Mouse (Mus musculus): ENCODE measurements around the gene Lcor.

The Lcor gene

DNA sequence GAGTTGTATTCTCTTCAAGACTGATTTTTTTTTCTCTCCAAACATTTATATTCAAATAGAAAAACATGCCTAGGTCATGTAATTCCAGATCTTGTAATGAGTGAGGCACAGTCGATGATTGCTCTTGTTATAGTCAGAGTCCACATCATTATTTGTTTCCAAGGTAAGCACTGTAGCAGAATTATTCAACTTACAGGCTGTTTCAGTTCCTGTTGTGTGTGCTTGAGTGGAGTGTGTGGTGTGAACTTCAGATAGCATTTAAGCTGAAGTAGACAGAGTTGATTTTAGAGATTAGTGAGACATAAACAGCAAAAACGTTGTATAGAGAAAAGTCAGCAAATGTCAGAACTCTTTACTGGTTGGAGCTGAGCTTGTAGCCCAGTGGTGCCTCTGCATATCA, 86.4 kb downstream of the Lcor start:
- no peak for DNase-seq (ENCODE audit: low spot score in 2 of 2)

GRCm38 (mm10) chr19:41573700-41574099, 91.3 kb downstream of the Lcor start:
- DNase-seq (ENCODE audit: low spot score in 2 of 2): no peak

DNA sequence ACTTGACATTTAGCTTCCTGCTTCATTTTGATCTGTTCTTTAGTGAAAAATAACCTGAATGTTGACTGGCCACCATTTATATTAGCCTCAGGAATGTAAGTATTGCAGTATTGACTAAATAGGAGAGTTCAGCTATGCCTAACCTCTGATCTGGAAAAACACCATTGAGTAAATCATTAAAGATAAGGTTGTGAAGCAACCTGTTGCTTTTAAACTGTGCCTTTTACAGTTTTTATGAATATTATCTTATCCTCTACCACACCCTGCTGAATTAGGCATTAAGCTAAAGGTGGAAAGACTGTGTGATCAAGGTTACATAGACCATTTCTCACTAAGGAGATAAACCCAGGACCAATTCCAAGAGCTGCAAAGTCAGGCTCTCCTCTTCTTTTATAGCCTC, 95.1 kb downstream of the Lcor start:
- DNase-seq (ENCODE audit: low spot score in 2 of 2): no peak

- peak in 1 of 2 experiments; percentile 18 for DNase-seq (ENCODE audit: low spot score in 2 of 2)
Observed at GRCm38 (mm10) chr19:41579311-41579920, 97.0 kb downstream of the Lcor start.

GRCm38 (mm10) chr19:41581706-41582420, 99.4 kb downstream of the Lcor start, which contains the start of gene Gm340:
Gene Gm340, plus strand, starts transcription at chr19:41582370.
- DNase-seq (ENCODE audit: low spot score in 2 of 2): no peak

- DNase-seq (ENCODE audit: low spot score in 2 of 2): no peak
Observed at GRCm38 (mm10) chr19:41582918-41583514, 100.6 kb downstream of the Lcor start.

GRCm38 (mm10) chr19:41586752-41587151, 104.3 kb downstream of the Lcor start:
- DNase-seq (ENCODE audit: low spot score in 2 of 2): no peak

DNA sequence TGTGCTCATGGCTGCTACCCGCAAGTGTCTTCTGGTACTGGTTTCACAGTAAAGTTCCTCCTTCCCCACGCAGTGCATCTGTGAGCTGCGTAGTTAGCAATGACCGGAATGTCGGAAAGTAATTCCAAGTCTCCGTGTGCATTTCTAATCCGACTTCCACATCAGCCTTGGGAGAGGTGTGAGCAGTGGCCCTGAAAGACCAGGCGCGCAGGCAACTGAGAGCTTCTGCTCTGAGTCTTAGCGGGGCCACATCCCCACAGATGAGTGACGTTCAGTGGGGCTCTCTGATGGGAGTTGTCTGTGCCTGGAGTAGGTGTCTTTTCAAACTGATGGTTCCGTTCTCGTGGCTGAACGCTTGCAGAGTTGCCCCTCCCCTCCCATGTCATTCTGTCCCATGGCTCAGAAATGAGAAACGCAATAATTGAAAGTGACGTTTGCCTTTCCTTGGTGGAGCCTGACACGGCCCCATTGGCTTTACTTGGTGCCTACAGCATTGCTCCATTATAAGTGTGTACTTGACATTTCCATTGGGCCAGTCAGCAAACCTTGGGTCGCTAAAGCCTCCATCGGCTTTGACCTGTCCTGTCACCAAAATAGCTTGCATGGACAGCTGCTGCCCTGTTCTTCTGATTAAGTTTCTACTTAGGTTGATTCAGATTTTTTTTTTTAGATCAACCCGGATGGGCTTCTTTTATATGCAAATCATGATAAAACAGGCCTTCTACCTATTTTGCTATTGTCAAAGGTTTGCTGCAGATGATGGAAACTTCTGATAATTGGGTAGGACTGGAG, 105.2 kb downstream of the Lcor start:
- no peak for DNase-seq (ENCODE audit: low spot score in 2 of 2)

DNA sequence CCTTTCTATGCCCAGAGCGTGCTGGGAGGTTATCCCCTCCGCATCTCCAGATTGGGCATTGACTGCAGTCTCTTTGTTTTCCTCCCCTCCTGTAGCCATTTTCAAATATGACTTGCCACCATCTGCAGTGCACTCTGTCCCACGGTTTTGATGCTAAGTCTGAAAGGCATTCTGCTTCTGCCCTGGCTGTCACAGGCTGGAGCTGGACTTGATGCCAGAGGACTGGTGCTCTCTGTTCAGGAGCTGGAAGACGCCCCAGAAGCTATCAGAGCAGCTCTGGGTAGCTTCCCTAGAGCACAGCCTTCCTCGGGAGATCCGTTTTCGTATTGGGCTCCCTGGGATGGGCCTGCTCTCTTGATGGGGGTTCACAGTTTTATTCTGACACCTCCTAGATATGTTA, 106.6 kb downstream of the Lcor start:
- DNase-seq (ENCODE audit: low spot score in 2 of 2): no peak

- no peak for DNase-seq (ENCODE audit: low spot score in 2 of 2)
Observed at GRCm38 (mm10) chr19:41589681-41590080, 107.2 kb downstream of the Lcor start.

- no peak for DNase-seq (ENCODE audit: low spot score in 2 of 2)
Observed at GRCm38 (mm10) chr19:41591808-41592207, 109.4 kb downstream of the Lcor start.

- DNase-seq (ENCODE audit: low spot score in 2 of 2): peak; percentile 17 to 38
Observed at GRCm38 (mm10) chr19:41597170-41597894, 114.9 kb downstream of the Lcor start.

DNA sequence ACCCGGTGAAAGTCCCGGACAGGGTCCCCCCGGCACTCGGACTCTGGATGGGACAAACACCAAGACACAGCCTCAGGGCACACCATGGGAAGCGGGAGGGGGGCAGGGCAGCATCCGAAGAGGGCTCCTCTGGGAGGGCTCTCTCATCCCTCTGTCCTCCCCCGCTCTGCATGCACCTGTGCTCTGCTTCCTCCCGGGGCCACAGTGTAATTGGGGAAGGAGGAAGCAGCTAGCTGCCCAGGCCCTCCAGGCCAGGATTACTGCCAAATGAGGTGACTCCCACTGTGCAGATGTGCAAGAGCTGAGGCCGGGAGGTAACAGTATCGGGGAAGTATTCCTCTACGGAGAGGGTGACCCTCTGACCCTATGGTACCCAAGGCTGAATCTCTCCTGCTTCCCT, 118.2 kb downstream of the Lcor start:
- no peak for DNase-seq (ENCODE audit: low spot score in 2 of 2)

GRCm38 (mm10) chr19:41606208-41606987, 124.0 kb downstream of the Lcor start:
- DNase-seq (ENCODE audit: low spot score in 2 of 2): no peak

DNA sequence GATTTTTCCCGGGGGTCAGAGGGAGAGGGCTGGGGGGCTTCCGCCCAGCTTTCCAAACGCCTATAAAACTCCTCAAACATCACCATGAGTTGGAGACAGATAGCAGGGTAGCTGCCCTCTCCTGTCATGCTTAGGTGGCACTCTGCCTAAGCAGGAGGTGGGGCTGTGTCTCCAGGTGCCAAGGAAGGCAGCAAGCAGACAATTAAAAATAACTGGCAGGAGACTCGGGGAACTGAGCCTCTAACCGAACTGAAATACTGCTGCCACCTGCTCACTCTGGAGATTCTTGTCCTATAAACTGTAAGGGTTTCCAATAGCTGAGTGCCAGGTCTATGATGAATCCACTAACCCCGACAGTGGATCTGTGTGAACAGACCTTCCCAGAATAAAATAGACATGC, 129.2 kb downstream of the Lcor start:
- no peak for DNase-seq (ENCODE audit: low spot score in 2 of 2)
